Mouse (Mus musculus): Measurements from ENCODE around the gene Paqr4.

DNA sequence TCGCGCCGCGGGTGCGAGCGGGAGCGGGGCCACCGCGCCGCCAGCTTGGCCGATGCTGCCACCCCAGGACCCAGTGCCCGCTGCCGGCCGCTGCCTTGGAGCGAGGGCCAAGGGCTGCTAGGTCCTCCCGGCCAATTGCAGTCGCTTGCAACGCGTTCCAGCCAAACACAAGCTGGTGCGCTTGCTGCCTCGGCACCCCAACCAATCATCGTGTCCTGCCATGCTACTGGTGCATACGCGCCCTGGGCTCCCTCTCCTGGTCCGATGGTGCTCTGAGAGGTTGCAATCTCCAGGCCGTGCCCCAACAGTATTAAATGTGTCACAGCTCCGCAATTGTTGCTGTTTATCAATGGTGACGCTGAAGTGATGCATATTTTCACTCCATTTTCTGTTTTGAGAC, 40.6 kb downstream of the Paqr4 start:
- TF ChIP-seq CTCF (IDR thresholded peaks at IDR 0.05; ENCODE audit: borderline replicate concordance, insufficient read depth, low read length) (peak; percentile 92), POLR2A (IDR thresholded peaks at IDR 0.05; ENCODE audit: low read depth, low read length) (no peak)
